8 mouse cellular contexts compared by ENCODE assay signal in genomic region chr7:31082831-31083588, GRCm38 (mm10). TPM values are rescaled to one million over a fixed set of nuclear protein-coding genes. Genes with fewer than 3 reads are reported as not detected.
DNase-seq lines count a peak whose midpoint lies in the region; ATAC-seq lines count a peak whose summit lies in the region.

No protein-coding gene starts in this region.

- no peaks in the 10 kb centered on the region for H3K27me3 ChIP-seq in neural tube, embryonic 13.5 days
- H3K27me3 ChIP-seq in forebrain, embryonic 16.5 days (replicated peaks; ENCODE audit: control insufficient read depth, insufficient read depth, low read length), result no peaks in the 10 kb centered on the region

- H3K27ac ChIP-seq in neural tube, embryonic 13.5 days (replicated peaks), result no peak overlapping the region
- no peak overlapping the region for H3K27ac ChIP-seq in forebrain, embryonic 16.5 days (ENCODE audit: low read length)

- no peak overlapping the region for H3K4me2 ChIP-seq in neural tube, embryonic 13.5 days
- H3K4me2 ChIP-seq in forebrain, embryonic 16.5 days (ENCODE audit: low read length), result no peak overlapping the region

- DNase-seq in embryo, embryonic 10 days (ENCODE audit: low spot score), result peak; percentile 42
- DNase-seq in embryo, embryonic 11 days, result no peak
- DNase-seq in neural tube, embryonic 10.5 days (ENCODE audit: extremely low spot score, low spot score), result no peak
- peak; percentile 65 for DNase-seq in gastrocnemius, postnatal 10 days
- peak; percentile 37 to 43 for DNase-seq in kidney, postnatal 36 days
- DNase-seq in skeletal muscle tissue, adult 2 months (ENCODE audit: low read depth, low spot score), result peak; percentile 97

- no peaks in the 10 kb centered on the region for H3K36me3 ChIP-seq in neural tube, embryonic 13.5 days
- H3K36me3 ChIP-seq in forebrain, embryonic 16.5 days (ENCODE audit: control insufficient read depth, insufficient read depth), result no peaks in the 10 kb centered on the region

- H3K4me1 ChIP-seq in neural tube, embryonic 13.5 days (replicated peaks), result peaks cover 20% of the 10 kb centered on the region
- no peaks in the 10 kb centered on the region for H3K4me1 ChIP-seq in forebrain, embryonic 16.5 days (replicated peaks; ENCODE audit: control insufficient read depth, insufficient read depth, low read length)

- no peak overlapping the region for H3K4me3 ChIP-seq in neural tube, embryonic 13.5 days
- H3K4me3 ChIP-seq in forebrain, embryonic 16.5 days (replicated peaks; ENCODE audit: low read length), result no peak overlapping the region

- 0 out of 2 replicates have a peak overlapping the region, but pooled peaks have one; percentile 31 for H3K9ac ChIP-seq in neural tube, embryonic 13.5 days
- no peak overlapping the region for H3K9ac ChIP-seq in forebrain, embryonic 16.5 days (replicated peaks; ENCODE audit: low read depth, low read length)

- WGBS in neural tube, embryonic 13.5 days, result 61% methylated on average over 14 of the region's 14 CpGs
- WGBS in forebrain, embryonic 16.5 days, result 64% methylated on average over 14 of the region's 14 CpGs

- peaks cover 4% of the 10 kb centered on the region; the same call in 1 of the 2 replicates for H3K9me3 ChIP-seq in neural tube, embryonic 13.5 days
- H3K9me3 ChIP-seq in forebrain, embryonic 16.5 days (ENCODE audit: control insufficient read depth, low read length), result no peaks in the 10 kb centered on the region

- ATAC-seq in neural tube, embryonic 13.5 days (ENCODE audit: low read depth), result no peak
- ATAC-seq in forebrain, embryonic 16.5 days, result no peak

RNA-seq across cellular contexts. Expression of gene Fxyd3, which starts 6.5 kb away (rescaled TPM):
- 2.2 and 2.5 TPM in 2 replicates for polyA plus RNA-seq in neural tube, embryonic 13.5 days (2015; fragmentation: Nextera tagmentation; extraction: Ambion mirVana)
- 1 to 10 TPM; 2.9 TPM for total RNA-seq in gastrocnemius, postnatal 10 days (2021)
- 0.15 and 0.66 TPM in 2 replicates for polyA plus RNA-seq in forebrain, embryonic 16.5 days (2015; fragmentation: Nextera tagmentation; extraction: Ambion mirVana)

RNA-seq across cellular contexts. Expression of gene Lgi4, which starts 23.9 kb away (rescaled TPM):
- polyA plus RNA-seq in neural tube, embryonic 13.5 days (2015; fragmentation: Nextera tagmentation; extraction: Ambion mirVana), result 2.0 and 2.6 TPM in 2 replicates
- total RNA-seq in gastrocnemius, postnatal 10 days (2021), result 1 to 10 TPM; 8.4 to 9.9 TPM
- polyA plus RNA-seq in forebrain, embryonic 16.5 days (2015; fragmentation: Nextera tagmentation; extraction: Ambion mirVana), result 0.20 and 0.24 TPM in 2 replicates

RNA-seq across cellular contexts. Expression of gene Fxyd1, which starts 26.0 kb away (rescaled TPM):
- polyA plus RNA-seq in neural tube, embryonic 13.5 days (2015; fragmentation: Nextera tagmentation; extraction: Ambion mirVana), result 28.2 and 33.9 TPM in 2 replicates
- total RNA-seq in gastrocnemius, postnatal 10 days (2021), result 1,000 to 10,000 TPM; 1,112 to 1,150 TPM
- polyA plus RNA-seq in forebrain, embryonic 16.5 days (2015; fragmentation: Nextera tagmentation; extraction: Ambion mirVana), result 10.7 and 14.5 TPM in 2 replicates

RNA-seq across cellular contexts. Expression of gene Fxyd7, which starts 31.7 kb away (rescaled TPM):
- 181 and 239 TPM in 2 replicates for polyA plus RNA-seq in neural tube, embryonic 13.5 days (2015; fragmentation: Nextera tagmentation; extraction: Ambion mirVana)
- total RNA-seq in gastrocnemius, postnatal 10 days (2021), result 1 to 10 TPM; 2.4 to 2.6 TPM
- polyA plus RNA-seq in forebrain, embryonic 16.5 days (2015; fragmentation: Nextera tagmentation; extraction: Ambion mirVana), result 51.0 and 95.0 TPM in 2 replicates

RNA-seq across cellular contexts. Expression of gene Hpn, which starts 32.1 kb away (rescaled TPM):
- 0.25 and 0.62 TPM in 2 replicates for polyA plus RNA-seq in neural tube, embryonic 13.5 days (2015; fragmentation: Nextera tagmentation; extraction: Ambion mirVana)
- total RNA-seq in gastrocnemius, postnatal 10 days (2021), result 1 to 10 TPM; 6.8 to 7.8 TPM
- polyA plus RNA-seq in forebrain, embryonic 16.5 days (2015; fragmentation: Nextera tagmentation; extraction: Ambion mirVana), result 0.88 TPM in 1 of 2 replicates, not detected in the other

Comparison
In these comparisons a context has a peak if more than half of its experiments do, and no peak if none do; other contexts are left out.
1. DNase-seq: peak in embryo, embryonic 10 days (single experiment), gastrocnemius, postnatal 10 days (single experiment), kidney, postnatal 36 days (2 of 2) and skeletal muscle tissue, adult 2 months (single experiment); none in embryo, embryonic 11 days (single experiment) and neural tube, embryonic 10.5 days (single experiment).